In genomic region chr4:115396950-115397349, GRCm38 (mm10) we compare ENCODE assay signal across 1 mouse cellular context. TPM values are rescaled to one million over a fixed set of nuclear protein-coding genes. Genes with fewer than 3 reads are reported as not detected.
"Had no signal": no experiment of that assay in that cellular context is flagged by ENCODE, and none has a peak within 500 bp of the region (broad histone marks: within the 10 kb centered on the region; RNA-seq: fewer than 3 reads in every experiment).

No protein-coding gene starts in this region.

RNA-seq across cellular contexts. Expression of gene Cyp4a12b, which starts 14.5 kb away (rescaled TPM):
- total RNA-seq: neutrophil, adult 5-6 weeks had no signal

RNA-seq across cellular contexts. Expression of gene Cyp4a30b, which starts 55.5 kb away (rescaled TPM):
- total RNA-seq: neutrophil, adult 5-6 weeks had no signal
